Mouse (Mus musculus) kidney, postnatal 10 days (tissue): Measurements from ENCODE around the gene 1700025G04Rik.

Experiments
- DNase-seq: peaks from one replicate; pipeline ENCODE4 v3.0.0; 2021; ENCODE audit warnings: mixed read lengths

The 1700025G04Rik gene

DNA sequence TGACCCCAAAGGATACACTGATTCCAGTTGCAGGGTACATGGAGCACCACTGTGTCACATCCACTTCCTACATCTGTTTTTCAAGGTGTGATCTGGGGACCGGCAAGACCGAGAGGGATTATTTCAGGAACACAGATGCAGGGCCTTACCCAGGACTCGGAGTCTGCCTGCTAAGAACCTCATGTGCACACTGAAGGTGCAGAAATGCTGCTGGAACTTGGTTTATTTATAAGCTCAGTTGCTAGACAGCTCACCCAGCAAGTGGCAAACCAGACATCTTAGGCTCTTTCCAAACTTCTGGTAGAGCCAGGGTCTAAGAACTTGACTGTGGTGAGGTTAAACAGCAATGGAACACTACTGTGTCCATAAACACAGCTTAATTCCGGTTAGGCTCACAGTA, 61.2 kb downstream of the 1700025G04Rik start:
- no peak for DNase-seq

DNA sequence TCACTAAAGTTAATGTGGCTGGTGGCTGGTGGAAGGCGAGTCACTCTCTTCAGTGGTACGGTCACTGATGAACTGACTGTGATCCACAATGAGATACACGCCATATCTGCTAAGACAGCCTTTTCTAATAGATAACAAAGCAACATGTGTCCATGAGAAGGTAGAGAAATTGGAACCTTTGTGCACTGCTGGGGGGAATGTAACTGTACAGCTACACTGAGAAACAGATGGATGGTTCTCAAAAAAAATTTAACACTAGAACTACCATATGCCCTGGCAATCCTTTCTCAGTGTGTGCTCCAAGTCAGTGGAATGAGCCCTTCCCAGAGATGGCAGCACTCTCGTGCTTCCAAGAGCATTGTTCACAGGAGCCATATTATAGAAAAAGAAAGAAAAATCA, 63.2 kb downstream of the 1700025G04Rik start:
- DNase-seq = no peak

DNA sequence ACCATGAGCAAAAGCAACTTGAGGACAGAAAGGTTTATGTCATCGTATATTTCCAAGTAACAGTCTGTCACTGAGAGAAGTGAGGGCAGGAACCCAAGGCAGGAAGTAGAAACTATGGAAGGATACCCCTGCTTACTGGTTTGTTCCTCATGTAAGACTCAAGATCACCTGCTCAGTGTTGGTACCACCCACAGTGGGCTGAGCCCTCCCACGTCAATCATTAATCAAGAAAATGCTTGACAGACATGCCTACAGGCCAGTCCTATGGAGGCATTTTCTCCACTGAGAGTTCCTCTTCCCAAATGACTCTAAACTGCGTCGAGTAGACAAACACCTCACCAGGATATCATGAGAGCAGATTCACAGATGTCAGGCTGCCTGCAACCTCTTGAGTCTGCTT, 64.6 kb downstream of the 1700025G04Rik start:
- DNase-seq = no peak

DNA sequence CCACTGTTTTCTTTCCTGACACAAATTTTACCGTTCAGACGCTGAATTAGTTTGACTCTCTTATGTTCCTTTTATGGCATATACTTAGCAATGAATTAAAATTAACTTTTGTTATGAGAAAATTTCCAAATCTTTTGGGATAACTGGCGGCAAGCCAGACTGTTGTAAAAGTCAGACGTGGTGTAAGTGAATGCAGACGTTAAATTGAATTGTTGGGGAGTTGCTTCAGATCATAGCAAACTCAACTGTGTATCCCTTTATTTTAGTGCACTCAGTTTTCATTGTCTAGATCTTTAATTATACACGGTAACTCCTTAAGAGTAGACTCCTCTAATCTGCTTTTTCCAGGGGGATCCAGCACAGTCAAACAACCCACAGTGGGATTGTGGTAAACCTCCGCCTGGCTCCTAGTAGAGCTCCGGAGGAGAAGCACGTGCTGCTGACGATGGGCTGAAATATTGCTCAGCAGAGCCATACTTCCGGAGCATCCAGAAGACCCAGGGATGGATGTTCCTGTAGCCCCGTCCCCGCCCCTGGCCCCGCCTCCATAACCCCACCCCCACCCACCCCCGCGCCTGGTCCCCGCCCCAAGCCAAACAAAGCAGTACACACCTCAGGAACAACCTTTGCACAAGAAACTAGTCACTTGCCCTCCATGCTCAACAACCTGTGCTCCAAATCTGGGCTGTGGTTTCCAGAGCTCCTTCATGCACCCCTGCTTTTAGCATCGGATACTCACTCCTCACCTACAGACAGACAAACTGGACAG, 65.7 kb downstream of the 1700025G04Rik start:
- peak; percentile 27 for DNase-seq

DNA sequence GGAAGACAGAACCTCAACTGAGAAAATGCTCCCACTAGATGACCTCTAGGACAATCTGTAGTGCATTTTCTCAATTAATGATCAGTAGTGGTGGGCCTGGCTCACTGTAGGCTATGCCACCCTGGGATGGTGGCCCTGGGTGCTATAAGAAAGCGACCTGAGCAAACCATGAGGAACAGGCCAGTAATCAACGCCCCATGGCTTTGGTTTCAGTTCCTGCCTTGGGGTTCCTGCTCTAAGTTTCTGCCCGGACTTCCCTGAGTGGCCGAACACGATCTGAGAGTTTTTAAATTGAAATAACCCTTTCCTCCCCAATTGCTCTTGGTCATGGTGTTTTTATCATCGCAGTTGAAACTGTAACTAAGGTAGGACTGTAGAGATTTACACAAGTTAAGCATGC, 69.1 kb downstream of the 1700025G04Rik start:
- no peak for DNase-seq

GRCm38 (mm10) chr1:152020070-152020469, 69.9 kb downstream of the 1700025G04Rik start:
- no peak for DNase-seq

DNA sequence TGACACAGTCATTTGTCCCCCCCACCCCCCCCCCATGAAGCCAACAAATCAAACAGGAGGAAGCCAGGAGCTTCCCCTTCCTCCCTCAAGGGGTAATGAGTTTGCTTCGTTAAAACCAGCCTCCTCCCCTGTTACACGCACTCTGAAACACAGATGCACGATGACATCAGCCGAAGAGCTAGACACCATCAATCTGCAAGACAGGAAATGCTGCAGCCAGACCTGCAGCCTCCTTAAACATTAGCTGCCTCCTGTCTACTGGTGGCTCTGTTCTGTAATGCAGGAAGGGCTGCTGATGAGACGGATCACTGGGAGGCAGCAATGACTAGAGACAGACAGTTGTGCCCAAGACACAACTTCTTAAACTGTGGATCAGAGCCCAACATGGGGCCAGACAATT, 70.7 kb downstream of the 1700025G04Rik start:
- peak; percentile 49 for DNase-seq

DNA sequence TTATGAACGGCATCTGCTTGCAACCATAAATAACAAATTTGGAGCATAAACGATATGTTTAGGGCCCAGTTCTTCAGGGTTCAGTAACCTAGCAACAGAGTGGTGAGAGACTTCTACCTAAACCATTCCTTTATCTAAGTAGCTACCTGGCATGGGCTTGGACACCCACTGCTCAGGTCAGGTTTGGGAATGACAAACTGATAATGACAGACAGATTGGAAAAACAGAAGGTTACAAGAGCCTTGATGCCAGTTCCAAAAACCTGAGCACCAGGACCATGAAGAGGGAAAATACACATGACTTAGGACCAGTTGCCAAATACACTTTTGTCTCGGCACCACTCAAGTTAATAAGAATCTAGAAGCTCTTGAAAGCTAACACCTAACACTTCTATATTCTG, 71.6 kb downstream of the 1700025G04Rik start:
- no peak for DNase-seq

DNA sequence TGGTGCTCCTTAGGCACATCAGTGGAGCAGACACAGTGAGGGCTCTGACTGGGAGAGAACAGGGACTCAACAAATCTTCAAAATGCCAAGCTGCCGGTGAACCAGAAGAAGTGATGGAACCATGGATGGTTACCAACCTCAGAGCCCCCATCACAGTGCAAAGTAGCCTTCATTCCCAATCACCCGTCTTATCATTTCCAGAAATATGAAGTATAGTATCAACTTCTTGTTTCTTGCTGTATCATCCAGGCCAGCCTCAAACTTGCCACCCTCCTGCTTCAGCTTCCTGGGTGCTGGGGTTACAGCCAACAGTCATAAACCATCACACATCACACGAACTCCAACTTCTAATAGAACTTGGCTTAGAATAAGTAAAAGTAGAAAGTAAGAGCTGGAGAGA, 73.3 kb downstream of the 1700025G04Rik start:
- DNase-seq = no peak

- DNase-seq = no peak
Observed at GRCm38 (mm10) chr1:152015555-152016125, 74.3 kb downstream of the 1700025G04Rik start.

GRCm38 (mm10) chr1:152011741-152012140, 78.2 kb downstream of the 1700025G04Rik start:
- no peak for DNase-seq

GRCm38 (mm10) chr1:152010251-152010980, 79.5 kb downstream of the 1700025G04Rik start:
- DNase-seq = no peak

GRCm38 (mm10) chr1:152008473-152008991, 81.4 kb downstream of the 1700025G04Rik start:
- DNase-seq = peak; percentile 22

DNA sequence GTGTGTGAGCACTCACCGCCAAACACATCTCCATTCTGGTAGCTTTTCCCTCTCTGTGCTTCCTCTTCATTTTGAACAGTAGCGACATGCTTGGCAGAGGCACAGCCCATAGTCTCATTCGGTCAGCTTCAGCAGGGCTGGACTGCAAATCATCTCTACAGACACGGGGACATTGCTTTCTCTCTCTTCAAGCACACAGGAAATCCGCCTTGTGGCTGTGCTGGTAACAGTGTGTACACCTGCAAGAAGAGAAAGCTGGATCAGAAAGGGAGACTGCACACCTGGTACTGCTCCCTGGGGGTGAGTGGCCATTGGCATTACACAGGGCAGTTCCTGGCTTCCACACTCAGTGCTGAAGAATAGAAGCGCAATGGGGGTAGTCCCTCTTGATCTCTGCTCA, 83.4 kb downstream of the 1700025G04Rik start:
- DNase-seq = no peak

- DNase-seq = no peak
Observed at GRCm38 (mm10) chr1:152004509-152004908, 85.4 kb downstream of the 1700025G04Rik start.

DNA sequence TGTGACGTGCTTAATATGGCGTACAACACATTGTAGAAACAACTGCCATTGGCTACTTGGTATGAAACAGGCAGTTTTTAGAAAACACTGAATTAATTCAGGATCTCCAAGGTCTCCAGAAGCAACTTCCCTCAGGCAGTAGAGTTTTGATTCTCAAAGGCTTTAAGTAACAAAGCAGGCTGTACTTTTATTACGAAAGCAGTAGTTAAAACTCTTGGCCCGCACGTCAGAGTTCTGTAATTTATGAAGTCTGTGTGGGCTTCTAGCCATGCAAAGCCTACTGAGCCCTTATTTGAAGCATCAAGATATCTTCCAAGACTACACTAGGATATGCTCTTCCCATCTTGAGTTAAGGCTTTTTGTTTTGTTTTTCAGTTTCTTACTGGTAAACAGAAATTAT, 89.5 kb downstream of the 1700025G04Rik start:
- no peak for DNase-seq

- DNase-seq = no peak
Observed at GRCm38 (mm10) chr1:151999424-151999842, 90.5 kb downstream of the 1700025G04Rik start.

- no peak for DNase-seq
Observed at GRCm38 (mm10) chr1:151998721-151999206, 91.2 kb downstream of the 1700025G04Rik start.

DNA sequence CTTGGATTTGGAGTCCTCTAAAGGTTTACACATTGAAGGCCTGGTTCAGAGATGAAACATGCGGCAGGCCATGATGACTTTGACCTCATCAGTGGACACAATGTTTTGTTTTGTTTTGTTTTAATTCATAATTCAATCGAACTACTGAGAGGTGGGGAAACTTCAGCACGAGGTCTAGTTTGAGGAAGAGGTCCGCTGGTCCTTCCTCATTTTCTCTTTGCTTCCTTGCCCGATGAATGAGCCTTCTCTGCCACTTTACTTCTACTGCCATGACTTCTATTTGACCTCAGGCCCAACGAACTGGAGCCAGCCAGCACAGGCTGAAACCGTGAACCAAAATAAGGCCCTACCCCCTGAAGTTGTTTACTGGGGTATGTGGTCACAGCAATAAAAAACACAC, 92.3 kb downstream of the 1700025G04Rik start:
- no peak for DNase-seq

DNA sequence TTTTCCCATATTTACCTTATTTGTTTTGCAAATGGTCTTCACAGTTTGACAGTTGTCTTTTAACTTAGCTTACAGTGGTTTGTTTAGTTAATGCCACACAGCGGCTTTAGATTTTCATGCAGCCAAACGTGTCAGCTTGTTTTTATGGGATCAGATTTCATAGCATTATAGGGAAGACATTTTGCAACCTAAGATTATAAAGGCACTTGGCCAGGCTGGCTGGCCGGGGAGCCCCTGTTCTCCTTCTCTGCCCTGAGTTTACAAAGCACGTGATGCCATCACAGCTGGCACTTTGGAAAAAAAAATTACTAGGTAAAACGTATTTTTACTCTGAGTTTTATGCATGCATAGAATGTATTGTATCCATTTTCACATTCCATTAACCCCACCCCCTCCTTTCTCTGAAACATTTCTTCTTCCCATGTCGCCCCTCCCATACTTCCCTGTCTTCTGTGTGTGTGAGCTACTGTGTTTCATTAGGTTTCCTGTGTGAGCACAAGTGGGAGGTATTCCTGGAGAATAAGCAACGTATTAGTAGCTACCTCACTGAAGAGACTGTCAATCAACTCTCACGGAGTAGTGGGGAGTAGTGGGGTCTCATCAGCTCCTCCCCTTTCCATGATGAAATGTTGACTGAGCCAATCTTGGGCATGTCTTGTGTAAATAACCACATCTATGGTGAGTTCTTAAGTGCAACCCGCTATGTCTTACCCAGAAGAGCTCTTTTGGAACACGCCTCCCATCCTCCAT, 93.8 kb downstream of the 1700025G04Rik start:
- DNase-seq = no peak

- DNase-seq = no peak
Observed at GRCm38 (mm10) chr1:151994271-151994670, 95.7 kb downstream of the 1700025G04Rik start.

GRCm38 (mm10) chr1:151991505-151991904, 98.4 kb downstream of the 1700025G04Rik start:
- DNase-seq = no peak

GRCm38 (mm10) chr1:151990615-151991014, 99.3 kb downstream of the 1700025G04Rik start:
- no peak for DNase-seq
